Mouse (Mus musculus): ENCODE measurements around the gene Spag16. TPM values are rescaled to one million over a fixed set of nuclear protein-coding genes. Genes with fewer than 3 reads are reported as not detected.

Gene Spag16
- polyA plus RNA-seq, 1 experiment, result not detected

DNA sequence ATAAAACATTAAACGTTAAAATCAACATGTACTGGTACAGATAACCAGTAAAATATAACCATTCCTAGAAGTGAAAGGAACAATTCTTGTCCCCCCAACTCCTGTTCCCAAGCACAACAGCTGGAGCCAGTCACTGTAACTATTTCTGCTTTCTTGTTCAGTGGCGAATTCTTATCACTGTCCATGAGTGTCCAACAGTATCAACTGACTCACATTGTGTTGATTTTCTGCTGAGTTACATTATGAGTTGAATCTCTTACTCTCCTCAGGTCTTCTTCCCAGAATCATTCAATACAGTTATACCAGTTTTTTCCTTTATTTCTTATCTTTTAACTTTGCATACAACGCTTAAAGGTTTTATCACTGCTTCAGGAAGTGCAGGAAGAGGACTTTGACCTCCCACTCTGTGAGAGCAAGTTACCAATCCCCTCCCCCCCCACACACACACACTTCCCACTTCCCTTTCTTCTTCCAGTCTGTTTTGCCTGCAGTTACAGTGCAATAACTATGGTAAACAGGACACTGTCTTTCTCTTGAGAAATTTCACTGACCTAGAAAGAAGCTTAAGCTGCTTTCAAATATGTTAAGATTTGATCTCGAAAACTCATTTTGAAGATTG lies 353.5 kb downstream of the Spag16 start:
- no peak for TF ChIP-seq POLR2A (IDR thresholded peaks at IDR 0.05; ENCODE audit: low read depth, low read length)
- no peak for TF ChIP-seq CTCF (IDR thresholded peaks at IDR 0.05; ENCODE audit: extremely low read depth, insufficient read length, insufficient replicate concordance, low read depth, low read length)
- H3K4me1 ChIP-seq (ENCODE audit: control insufficient read depth, insufficient read depth, insufficient read length, low read length), result no peaks in the 10 kb centered on the region
- no peak overlapping the region for H3K4me3 ChIP-seq (ENCODE audit: low read depth, low read length)

DNA sequence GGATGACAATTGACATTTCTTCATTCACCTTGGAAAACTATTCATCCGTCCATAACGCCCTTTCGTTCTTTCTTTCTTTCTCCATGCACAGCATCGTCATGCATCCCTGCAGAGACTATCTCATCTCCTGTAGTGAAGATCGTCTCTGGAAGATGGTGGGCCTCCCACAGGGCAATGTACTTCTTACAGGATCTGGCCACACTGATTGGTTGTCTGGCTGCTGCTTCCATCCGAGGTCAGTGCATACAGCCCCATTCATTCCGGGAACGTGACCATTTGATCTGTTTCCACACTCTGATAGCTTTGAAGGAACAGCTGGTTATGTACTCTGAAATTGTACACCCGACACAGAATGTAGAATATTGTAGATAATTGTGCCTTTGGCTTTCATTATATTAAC lies 438.0 kb downstream of the Spag16 start:
- WGBS, result 78% methylated on average over 9 of the region's 9 CpGs

More for the DNA sequence above, 353.5 kb downstream of the Spag16 start:
- WGBS, result 24% methylated on average over 4 of the region's 4 CpGs
- no peaks in the 10 kb centered on the region for H3K27me3 ChIP-seq (ENCODE audit: control insufficient read depth, insufficient read depth, low read length)
- H3K27ac ChIP-seq (ENCODE audit: insufficient read depth, low read depth, low read length), result no peak overlapping the region
- no peaks in the 10 kb centered on the region for H3K36me3 ChIP-seq (ENCODE audit: control insufficient read depth, insufficient read depth, low read length)

DNA sequence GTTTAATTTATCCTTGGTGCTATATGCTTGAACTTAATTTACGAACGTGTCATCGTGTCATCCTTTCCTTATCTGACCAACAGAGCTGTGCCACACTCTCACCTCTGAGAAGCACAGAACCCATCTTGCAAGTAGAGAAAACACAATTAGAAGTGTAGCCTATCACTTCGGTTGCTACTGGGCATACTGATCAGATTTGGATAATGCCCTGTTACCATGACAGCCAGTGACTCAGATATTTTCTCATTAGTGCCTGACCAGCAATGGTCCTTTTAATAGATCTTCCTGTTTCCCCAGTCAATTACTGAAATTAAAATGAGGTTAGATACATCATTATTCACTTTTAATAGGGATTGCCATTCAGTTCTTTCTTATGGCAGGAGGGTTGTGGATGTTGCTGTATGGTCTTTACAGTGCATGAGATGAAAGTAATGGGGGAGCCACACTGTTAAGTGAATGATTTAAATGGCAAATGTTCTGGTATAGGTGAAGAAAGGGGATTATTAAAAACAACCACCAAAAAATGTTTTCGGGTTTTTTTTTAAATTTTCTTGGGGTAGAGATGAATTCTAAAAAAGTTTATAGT lies 439.2 kb downstream of the Spag16 start:
- H3K4me1 ChIP-seq (ENCODE audit: control insufficient read depth, insufficient read depth, insufficient read length, low read length), result no peaks in the 10 kb centered on the region
- H3K36me3 ChIP-seq (ENCODE audit: control insufficient read depth, insufficient read depth, low read length), result no peaks in the 10 kb centered on the region
- no peak overlapping the region for H3K27ac ChIP-seq (ENCODE audit: insufficient read depth, low read depth, low read length)
- no peak for TF ChIP-seq CTCF (IDR thresholded peaks at IDR 0.05; ENCODE audit: extremely low read depth, insufficient read length, insufficient replicate concordance, low read depth, low read length)
- no peak for TF ChIP-seq POLR2A (IDR thresholded peaks at IDR 0.05; ENCODE audit: low read depth, low read length)
- H3K4me3 ChIP-seq (ENCODE audit: low read depth, low read length), result no peak overlapping the region
- 75% methylated on average over 5 of the region's 5 CpGs for WGBS
- no peaks in the 10 kb centered on the region for H3K27me3 ChIP-seq (ENCODE audit: control insufficient read depth, insufficient read depth, low read length)

More for the DNA sequence above, 438.0 kb downstream of the Spag16 start:
- Histone ChIP-seq H3K27me3 (ENCODE audit: control insufficient read depth, insufficient read depth, low read length) (no peaks in the 10 kb centered on the region), H3K36me3 (ENCODE audit: control insufficient read depth, insufficient read depth, low read length) (no peaks in the 10 kb centered on the region), H3K4me1 (ENCODE audit: control insufficient read depth, insufficient read depth, insufficient read length, low read length) (no peaks in the 10 kb centered on the region), H3K4me3 (ENCODE audit: low read depth, low read length) (no peak overlapping the region), H3K27ac (ENCODE audit: insufficient read depth, low read depth, low read length) (no peak overlapping the region)
- no peak for TF ChIP-seq CTCF (IDR thresholded peaks at IDR 0.05; ENCODE audit: extremely low read depth, insufficient read length, insufficient replicate concordance, low read depth, low read length)
- TF ChIP-seq POLR2A (IDR thresholded peaks at IDR 0.05; ENCODE audit: low read depth, low read length), result no peak

DNA sequence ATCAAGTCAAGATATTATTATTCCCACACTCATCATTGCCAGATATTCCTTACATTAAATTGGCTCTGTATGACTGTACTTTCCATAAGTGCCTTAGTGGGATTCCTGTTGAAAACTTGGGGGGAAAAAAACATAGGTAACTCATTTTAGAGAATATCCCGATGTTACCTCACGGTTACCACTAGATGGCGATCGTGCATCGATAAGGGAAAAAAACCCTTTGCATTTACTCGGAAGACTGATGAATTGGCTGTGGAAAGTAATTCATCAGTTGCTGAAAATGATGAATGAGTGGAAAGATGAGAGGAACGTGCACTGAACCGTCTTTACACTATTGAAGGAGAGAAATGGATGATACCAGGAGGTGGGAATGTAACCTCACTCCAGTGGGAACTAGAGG lies 443.4 kb downstream of the Spag16 start:
- TF ChIP-seq CTCF (IDR thresholded peaks at IDR 0.05; ENCODE audit: extremely low read depth, insufficient read length, insufficient replicate concordance, low read depth, low read length), result no peak
- no peak for TF ChIP-seq POLR2A (IDR thresholded peaks at IDR 0.05; ENCODE audit: low read depth, low read length)
- Histone ChIP-seq H3K27me3 (ENCODE audit: control insufficient read depth, insufficient read depth, low read length) (no peaks in the 10 kb centered on the region), H3K4me3 (ENCODE audit: low read depth, low read length) (no peak overlapping the region), H3K27ac (ENCODE audit: insufficient read depth, low read depth, low read length) (no peak overlapping the region), H3K4me1 (ENCODE audit: control insufficient read depth, insufficient read depth, insufficient read length, low read length) (no peaks in the 10 kb centered on the region), H3K36me3 (ENCODE audit: control insufficient read depth, insufficient read depth, low read length) (no peaks in the 10 kb centered on the region)
- WGBS, result 16% methylated on average over 8 of the region's 8 CpGs

DNA sequence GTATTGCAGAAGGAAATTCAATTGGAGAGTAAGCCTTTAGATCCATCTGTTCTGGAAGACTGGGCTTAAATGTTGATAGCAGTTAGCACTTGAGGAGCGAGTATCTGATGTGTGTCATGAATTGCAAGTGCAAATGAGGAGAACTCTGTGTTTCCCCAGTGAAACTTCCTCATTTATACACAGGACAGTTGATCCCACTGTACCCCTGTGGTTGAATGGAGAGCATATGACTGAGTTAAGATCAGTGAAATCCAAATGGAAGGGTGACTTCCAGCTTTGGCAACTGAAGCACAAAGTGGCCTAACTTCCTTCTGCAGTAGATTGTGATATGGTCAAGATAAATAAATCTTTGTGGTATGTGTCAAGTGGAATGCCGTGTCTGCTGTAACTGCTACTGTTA lies 446.0 kb downstream of the Spag16 start:
- H3K36me3 ChIP-seq (ENCODE audit: control insufficient read depth, insufficient read depth, low read length), result no peaks in the 10 kb centered on the region
- 56% methylated on average over 2 of the region's 2 CpGs for WGBS
- no peak overlapping the region for H3K4me3 ChIP-seq (ENCODE audit: low read depth, low read length)
- H3K27me3 ChIP-seq (ENCODE audit: control insufficient read depth, insufficient read depth, low read length), result no peaks in the 10 kb centered on the region
- H3K4me1 ChIP-seq (ENCODE audit: control insufficient read depth, insufficient read depth, insufficient read length, low read length), result no peaks in the 10 kb centered on the region
- H3K27ac ChIP-seq (ENCODE audit: insufficient read depth, low read depth, low read length), result no peak overlapping the region
- no peak for TF ChIP-seq CTCF (IDR thresholded peaks at IDR 0.05; ENCODE audit: extremely low read depth, insufficient read length, insufficient replicate concordance, low read depth, low read length)
- no peak for TF ChIP-seq POLR2A (IDR thresholded peaks at IDR 0.05; ENCODE audit: low read depth, low read length)

DNA sequence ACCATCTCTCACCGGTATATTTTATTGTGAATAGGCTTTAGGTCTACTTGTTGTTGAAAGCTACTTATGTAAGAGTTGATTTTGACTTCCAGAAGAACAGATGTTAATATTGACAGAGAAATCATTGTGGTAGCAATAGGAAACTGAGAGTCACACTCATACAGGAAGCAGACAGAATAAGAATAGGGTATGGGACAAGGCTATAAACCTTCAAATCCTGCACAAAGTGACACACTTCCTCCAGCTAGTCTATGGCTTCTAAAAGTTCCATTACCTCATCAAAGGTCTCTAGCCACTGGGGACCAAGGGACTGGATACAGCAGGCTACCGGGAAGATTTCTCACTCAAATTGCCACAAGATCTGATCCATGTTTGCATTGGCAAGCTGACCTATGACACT lies 452.5 kb downstream of the Spag16 start:
- Histone ChIP-seq H3K36me3 (ENCODE audit: control insufficient read depth, insufficient read depth, low read length) (no peaks in the 10 kb centered on the region), H3K4me3 (ENCODE audit: low read depth, low read length) (no peak overlapping the region), H3K27ac (ENCODE audit: insufficient read depth, low read depth, low read length) (no peak overlapping the region), H3K27me3 (ENCODE audit: control insufficient read depth, insufficient read depth, low read length) (no peaks in the 10 kb centered on the region), H3K4me1 (ENCODE audit: control insufficient read depth, insufficient read depth, insufficient read length, low read length) (no peaks in the 10 kb centered on the region)
- 80% methylated on average over 2 of the region's 2 CpGs for WGBS
- TF ChIP-seq POLR2A (IDR thresholded peaks at IDR 0.05; ENCODE audit: low read depth, low read length) (no peak), CTCF (IDR thresholded peaks at IDR 0.05; ENCODE audit: extremely low read depth, insufficient read length, insufficient replicate concordance, low read depth, low read length) (no peak)

DNA sequence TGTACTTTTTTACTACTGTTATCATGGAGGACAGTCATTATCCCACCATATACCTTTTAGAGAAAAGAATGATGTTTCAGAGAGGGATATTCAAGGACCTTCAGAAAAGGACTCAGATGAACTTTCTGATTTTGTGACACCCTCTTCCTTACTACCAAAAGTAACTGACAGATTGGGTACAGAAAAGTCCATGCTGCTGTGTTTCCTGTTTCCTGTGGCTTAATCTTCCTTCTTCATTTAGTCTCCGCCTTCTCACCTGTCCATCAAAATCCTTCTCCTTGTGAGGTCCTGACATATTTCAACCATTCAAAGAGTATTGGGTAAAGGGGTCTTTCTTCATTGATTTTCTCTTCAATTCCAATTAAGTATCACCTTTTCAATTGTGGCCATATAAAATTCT lies 456.6 kb downstream of the Spag16 start:
- no peaks in the 10 kb centered on the region for H3K36me3 ChIP-seq (ENCODE audit: control insufficient read depth, insufficient read depth, low read length)
- WGBS, result 89% methylated on average over 1 of the region's 1 CpGs
- H3K4me1 ChIP-seq (ENCODE audit: control insufficient read depth, insufficient read depth, insufficient read length, low read length), result no peaks in the 10 kb centered on the region
- H3K27ac ChIP-seq (ENCODE audit: insufficient read depth, low read depth, low read length), result no peak overlapping the region
- no peaks in the 10 kb centered on the region for H3K27me3 ChIP-seq (ENCODE audit: control insufficient read depth, insufficient read depth, low read length)
- no peak for TF ChIP-seq POLR2A (IDR thresholded peaks at IDR 0.05; ENCODE audit: low read depth, low read length)
- TF ChIP-seq CTCF (IDR thresholded peaks at IDR 0.05; ENCODE audit: extremely low read depth, insufficient read length, insufficient replicate concordance, low read depth, low read length), result no peak
- no peak overlapping the region for H3K4me3 ChIP-seq (ENCODE audit: low read depth, low read length)

All from small intestine, adult 2 months (tissue).